Mouse (Mus musculus): ENCODE data around the gene Mlh3.
"Not testable (repeated sequence)": the region's sequence is repeated elsewhere in the genome, so short reads cannot be mapped to it uniquely, and the experiment has no call there.

Mlh3 gene

GRCm38 (mm10) chr12:85270319-85270718 is at the start of gene Mlh3:
Mlh3 (minus strand) TSS chr12:85270599.
- peak; percentile 94 for DNase-seq

GRCm38 (mm10) chr12:85308651-85309050 is 38.3 kb upstream of the Mlh3 start:
- DNase-seq, result no peak

GRCm38 (mm10) chr12:85305247-85305892 is 35.0 kb upstream of the Mlh3 start:
- peak; percentile 89 for DNase-seq

- DNase-seq, result no peak
These were observed 34.3 kb upstream of the Mlh3 start for GRCm38 (mm10) chr12:85304725-85305124.

GRCm38 (mm10) chr12:85303256-85303655 is 32.9 kb upstream of the Mlh3 start:
- no peak for DNase-seq

GRCm38 (mm10) chr12:85298835-85299180 is 28.4 kb upstream of the Mlh3 start:
- DNase-seq, result no peak

- DNase-seq, result peak; percentile 63
These were observed 27.9 kb upstream of the Mlh3 start for GRCm38 (mm10) chr12:85298127-85298834.

GRCm38 (mm10) chr12:85297345-85297997 is 27.1 kb upstream of the Mlh3 start:
- DNase-seq, result no peak

GRCm38 (mm10) chr12:85296915-85297314 is 26.5 kb upstream of the Mlh3 start:
- DNase-seq, result no peak

GRCm38 (mm10) chr12:85295506-85295905 is 25.1 kb upstream of the Mlh3 start:
- no peak for DNase-seq

GRCm38 (mm10) chr12:85292906-85293305 is 22.5 kb upstream of the Mlh3 start:
- no peak for DNase-seq

GRCm38 (mm10) chr12:85292288-85292687 is 21.9 kb upstream of the Mlh3 start:
- no peak for DNase-seq

- no peak for DNase-seq
These were observed 21.1 kb upstream of the Mlh3 start for GRCm38 (mm10) chr12:85291541-85291940.

- no peak for DNase-seq
These were observed 20.2 kb upstream of the Mlh3 start for GRCm38 (mm10) chr12:85290633-85291032.

- DNase-seq, result no peak
These were observed 19.0 kb upstream of the Mlh3 start for GRCm38 (mm10) chr12:85289157-85290000.

GRCm38 (mm10) chr12:85288486-85289156 is 18.2 kb upstream of the Mlh3 start, which contains the start of gene Zc2hc1c:
Zc2hc1c (plus strand) TSS chr12:85288591.
- DNase-seq, result peak; percentile 96

- DNase-seq, result no peak
These were observed 17.5 kb upstream of the Mlh3 start, which contains the start of gene Acyp1 for GRCm38 (mm10) chr12:85287809-85288485. Acyp1 (minus strand) TSS chr12:85288438.

GRCm38 (mm10) chr12:85286941-85287340 is 16.5 kb upstream of the Mlh3 start:
- no peak for DNase-seq

- DNase-seq, result no peak
These were observed 14.6 kb upstream of the Mlh3 start for GRCm38 (mm10) chr12:85284996-85285395.

GRCm38 (mm10) chr12:85284331-85284730 is 13.9 kb upstream of the Mlh3 start:
- DNase-seq, result no peak

- not testable (repeated sequence) for DNase-seq
These were observed 11.4 kb upstream of the Mlh3 start for GRCm38 (mm10) chr12:85281756-85282155.
